Mouse (Mus musculus) Patski (cell line): ENCODE measurements around the gene Syt5. TPM values are rescaled to one million over a fixed set of nuclear protein-coding genes. Genes with fewer than 3 reads are reported as not detected.
A peak's percentile ranks its signal among the peaks of the same experiment; 100 is the strongest.
"Not testable (repeated sequence)": the region's sequence is repeated elsewhere in the genome, so short reads cannot be mapped to it uniquely, and the experiment has no call there.

Source experiments
- ATAC-seq: fragments of 100-300 bp; one replicate; pipeline ENCODE4 v1.8.0; 2021
- CTCF ChIA-PET: fragments of 350-600 bp; sonication (Branson Sonifier 250); formaldehyde crosslinking; loops from one replicate; lab custom pipeline; 2022; ENCODE audit warnings: inconsistent platforms; lab: Charles Lee
- POLR2A ChIA-PET: fragments of 350-600 bp; sonication (Branson Sonifier 250); formaldehyde crosslinking; loops from one replicate; lab custom pipeline; 2022; ENCODE audit warnings: antibody characterized with exemption, inconsistent platforms; lab: Charles Lee
- DNase-seq: peaks from one replicate; pipeline ENCODE4 v3.0.0-alpha.2; 2011; ENCODE audit warnings: low read depth, low spot score
- H3K27me3 ChIP-seq: fragments of 371-371 bp; one replicate; pipeline ENCODE4 v1.5.1; 2021
- CTCF ChIP-seq: fragments of 100-300 bp; IDR thresholded peaks from one replicate; pipeline ENCODE4 v1.5.1; 2021
- in situ Hi-C: fragments of 300-500 bp; cut with MboI; formaldehyde crosslinking; loops from 3 replicates; pipeline ENCODE4 v1.11.1; 2018; ENCODE audit warnings: low pct_unique_long_range_greater_than_20kb, mixed read lengths
- polyA plus RNA-seq: library from polyadenylated mRNA; unstranded; gene quantifications from one replicate; pipeline ENCODE4 v1.2.3, GENCODE M21; 2021

Gene Syt5
- polyA plus RNA-seq, 1 experiment from 2014 or later: 0.12 TPM

- peaks cover 28% of the 10 kb centered on the region for H3K27me3 ChIP-seq
- POLR2A ChIA-PET: no interaction called here
- TF ChIP-seq CTCF: no peak
- ATAC-seq (no peak), DNase-seq (no peak)
- CTCF ChIA-PET: no interaction called here
- in situ Hi-C loops: no loop called here
Observed at GRCm38 (mm10) chr7:4539019-4539418, 8.3 kb downstream of the Syt5 start.

- DNase-seq (no peak), ATAC-seq (no peak)
- ChIA-PET CTCF (no interaction called here), POLR2A (no interaction called here)
- peaks cover 17% of the 10 kb centered on the region for H3K27me3 ChIP-seq
- TF ChIP-seq CTCF: no peak
- in situ Hi-C loops: no loop called here
Observed at GRCm38 (mm10) chr7:4537181-4537580, 10.2 kb downstream of the Syt5 start.

- POLR2A ChIA-PET: no interaction called here
- ATAC-seq: no peak
- in situ Hi-C loops: no loop called here
Observed at GRCm38 (mm10) chr7:4536369-4536768, 11.0 kb downstream of the Syt5 start.

DNA sequence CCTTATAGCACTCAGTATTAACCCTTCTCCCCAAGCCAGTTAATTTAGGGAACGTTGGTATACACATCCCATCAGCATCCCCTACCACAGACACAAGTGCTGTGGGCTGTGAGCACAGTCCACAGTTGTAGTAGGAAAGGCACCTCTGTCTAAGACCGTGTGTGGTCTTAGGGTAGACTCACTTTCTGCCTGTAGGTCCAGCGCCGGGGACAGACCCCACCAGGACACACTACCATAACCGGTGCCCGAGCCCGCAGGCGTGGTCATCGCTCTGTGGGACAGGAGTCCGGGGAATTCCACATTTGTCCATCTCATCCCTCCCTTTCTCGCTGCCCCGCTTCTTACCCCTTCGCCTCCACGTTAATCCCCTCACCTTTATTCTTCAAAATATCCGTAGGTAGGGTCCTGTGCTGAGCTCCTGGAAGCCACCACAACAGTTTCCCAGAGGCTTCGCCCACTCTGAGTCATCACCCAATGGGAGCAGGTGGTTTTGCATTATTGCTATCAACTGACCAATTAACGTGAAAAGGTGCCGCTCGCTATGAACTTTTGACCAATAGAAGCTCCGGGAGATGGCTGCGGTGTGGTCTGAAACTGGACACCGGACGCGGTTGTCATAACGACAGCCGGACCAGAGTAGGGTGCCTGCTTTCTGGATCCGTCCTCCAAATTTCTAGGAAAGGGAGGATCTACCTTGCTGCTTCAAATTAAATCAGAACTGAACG is 15.2 kb downstream of the Syt5 start, which contains the start of gene Dnaaf3:
Gene Dnaaf3, minus strand, starts transcription at position 449 of the 725 bp plus-strand sequence.
- ChIA-PET CTCF (interaction anchor here (1.6 kb wide), 1 partner anchor 8 kb away, joined by 3 read pairs; the partner anchor contains the start of gene Tnni3), POLR2A (no interaction called here)
- peak; percentile 63 for DNase-seq
- H3K27me3 ChIP-seq: peaks cover 8% of the 10 kb centered on the region
- in situ Hi-C loops: no loop called here
- peak; percentile 93 for ATAC-seq
- TF ChIP-seq CTCF: no peak

More at GRCm38 (mm10) chr7:4536369-4536768, 11.0 kb downstream of the Syt5 start:
- H3K27me3 ChIP-seq: peaks cover 17% of the 10 kb centered on the region
- no peak for TF ChIP-seq CTCF
- CTCF ChIA-PET: no interaction called here
- no peak for DNase-seq

DNA sequence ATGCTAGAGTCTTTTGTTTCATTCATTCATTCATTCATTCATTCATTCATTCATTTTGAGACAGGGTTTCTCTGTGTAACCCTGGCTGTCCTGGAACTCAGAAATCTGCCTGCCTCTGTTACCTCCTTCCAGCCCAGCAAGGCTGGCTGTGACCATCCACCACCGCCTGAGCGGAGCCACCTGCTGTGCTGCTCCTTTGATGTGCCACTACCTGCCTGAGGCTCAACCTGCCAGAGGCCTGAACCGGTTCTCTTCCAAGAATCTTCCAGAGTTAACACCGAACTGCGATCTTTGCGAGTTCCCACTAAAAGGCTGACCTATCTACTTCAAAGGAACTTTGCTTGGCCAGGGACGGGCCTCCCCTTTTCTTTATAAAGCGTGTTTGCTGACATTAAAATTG is 17.2 kb downstream of the Syt5 start:
- CTCF ChIA-PET: interaction anchor here (0.7 kb wide), 1 partner anchor 14 kb away, joined by 3 read pairs; no protein-coding TSS in a partner anchor
- H3K27me3 ChIP-seq, POLR2A ChIA-PET, DNase-seq, ATAC-seq, in situ Hi-C loops: not testable (repeated sequence)

DNA sequence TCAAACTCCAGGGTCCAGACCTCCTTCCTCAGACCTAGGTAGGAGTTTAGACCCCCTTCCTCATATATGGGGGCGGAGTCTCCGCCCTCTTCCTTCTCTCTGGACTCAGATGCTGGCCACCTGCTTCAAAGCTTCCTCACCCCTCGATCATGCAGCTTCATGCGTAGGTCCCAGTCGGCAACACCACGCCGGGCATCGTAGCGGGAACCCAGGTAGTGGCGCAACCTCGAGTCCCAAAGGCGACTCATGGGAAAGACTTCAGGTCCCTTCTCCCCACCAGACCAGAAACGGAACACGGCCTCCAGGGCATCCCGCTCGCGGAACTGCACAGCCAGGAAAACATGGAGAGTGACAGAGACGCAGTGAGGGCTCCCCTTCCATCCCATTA is 20.0 kb downstream of the Syt5 start:
- TF ChIP-seq CTCF: no peak
- CTCF ChIA-PET: no interaction called here
- no peaks in the 10 kb centered on the region for H3K27me3 ChIP-seq

GRCm38 (mm10) chr7:4526341-4527301 is 20.7 kb downstream of the Syt5 start:
- H3K27me3 ChIP-seq: no peaks in the 10 kb centered on the region
- ATAC-seq (no peak), DNase-seq (no peak)
- in situ Hi-C loops: no loop called here
- POLR2A ChIA-PET: no interaction called here
- CTCF ChIA-PET: interaction anchor here (0.8 kb wide), 1 partner anchor 13 kb away, joined by 3 read pairs; no protein-coding TSS in a partner anchor
- TF ChIP-seq CTCF: no peak

More for the DNA sequence above, 20.0 kb downstream of the Syt5 start:
- POLR2A ChIA-PET: no interaction called here
- ATAC-seq (no peak), DNase-seq (no peak)
- in situ Hi-C loops: no loop called here

DNA sequence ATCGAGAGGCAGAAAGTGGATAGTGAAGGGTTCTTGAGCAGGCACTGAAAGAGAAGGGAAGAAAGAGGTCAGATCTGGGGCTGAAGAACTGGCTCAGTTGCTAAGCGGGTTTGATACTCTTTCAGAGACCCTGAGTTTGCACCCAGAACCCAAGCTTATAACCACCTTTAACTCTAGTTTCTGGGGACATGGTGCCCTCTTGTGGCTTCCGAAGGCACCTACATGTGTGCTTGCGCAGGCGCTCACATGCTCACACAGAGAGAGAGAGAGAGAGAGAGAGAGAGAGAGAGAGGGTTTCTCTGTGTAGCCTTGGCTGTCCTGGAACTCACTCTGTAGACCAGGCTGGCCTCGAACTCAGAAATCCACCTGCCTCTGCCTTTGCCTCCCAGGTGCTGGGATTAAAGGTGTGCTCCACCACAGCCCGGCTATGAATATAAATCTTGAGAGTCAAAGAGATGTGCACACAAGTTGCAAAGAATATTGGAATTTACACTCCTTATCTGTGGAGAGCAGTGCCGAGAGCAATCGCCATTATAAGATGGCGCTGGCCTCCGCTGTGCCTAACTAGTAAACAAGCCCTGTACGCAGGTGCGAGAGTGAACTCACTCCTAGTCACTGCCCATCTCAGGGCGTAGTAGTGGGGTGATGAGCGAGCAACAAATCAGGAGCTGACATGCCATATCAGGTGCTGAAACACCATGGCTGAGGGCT is 23.0 kb downstream of the Syt5 start, which contains the start of gene Tnni3:
Gene Tnni3, minus strand, starts transcription at position 18 of the 711 bp plus-strand sequence.
- ATAC-seq: peak; percentile 60
- POLR2A ChIA-PET: interaction anchor here (0.7 kb wide), 2 partner anchors 14 to 938 kb away, joined by 3 to 4 read pairs; no protein-coding TSS in a partner anchor
- H3K27me3 ChIP-seq, DNase-seq, in situ Hi-C loops: not testable (repeated sequence)
- peak; percentile 71 for TF ChIP-seq CTCF
- CTCF ChIA-PET: interaction anchor here (0.9 to 3.4 kb wide), 8 partner anchors 8 to 91 kb away, joined by 3 to 20 read pairs (median 3); partner anchors contain the start of genes Dnaaf3 and Tnnt1

DNA sequence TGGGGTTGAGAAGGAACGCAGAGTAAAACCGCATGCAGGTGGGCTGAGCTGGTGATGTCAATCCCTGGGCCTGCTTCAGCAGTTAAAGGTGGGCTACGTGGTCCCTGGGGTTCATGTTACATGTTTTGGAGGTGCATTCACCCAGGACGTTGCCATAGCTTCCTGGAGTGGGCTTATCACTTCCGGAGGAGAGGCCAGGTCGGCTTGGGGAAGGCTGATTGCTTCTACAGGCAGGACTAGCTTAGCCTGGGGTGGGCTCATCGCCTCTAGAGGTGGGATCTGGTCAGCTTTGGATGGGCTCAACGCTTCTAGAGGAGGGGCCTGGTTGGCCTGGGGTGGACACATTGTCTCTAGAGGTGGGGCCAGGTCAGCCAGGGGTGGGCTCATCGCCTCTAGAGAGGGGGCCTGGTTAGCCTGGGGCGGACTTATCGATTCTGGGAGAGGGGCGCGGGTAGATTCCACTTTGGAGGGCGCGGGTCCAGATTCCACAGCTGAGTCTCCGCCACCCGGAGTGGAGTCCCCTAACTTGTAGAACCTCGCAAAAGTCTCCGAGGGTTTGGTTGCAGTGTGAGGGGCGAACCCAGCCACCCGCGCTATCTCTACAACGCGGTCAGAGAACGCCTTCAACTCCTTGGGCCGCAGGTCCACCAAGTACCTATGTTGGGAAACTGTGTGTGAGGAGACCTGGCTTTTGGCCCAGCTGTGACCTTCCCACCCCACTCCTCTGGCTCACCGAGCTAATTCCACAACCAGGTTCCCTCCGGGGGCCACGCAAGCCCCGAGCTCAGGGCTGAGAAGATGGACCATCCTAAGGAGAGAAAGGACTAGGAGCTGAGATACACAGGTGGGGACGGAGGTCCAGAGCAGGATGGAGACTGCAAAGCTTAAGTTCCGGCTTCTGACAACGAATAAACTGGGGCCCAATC is 23.9 kb downstream of the Syt5 start:
- in situ Hi-C loops: no loop called here
- no peak for TF ChIP-seq CTCF
- ChIA-PET POLR2A (interaction anchor here (0.7 kb wide), 2 partner anchors 13 to 937 kb away, joined by 3 to 4 read pairs; no protein-coding TSS in a partner anchor), CTCF (interaction anchor here (0.9 to 3.4 kb wide), 7 partner anchors 8 to 92 kb away, joined by 3 to 20 read pairs (median 3); partner anchors contain the start of genes Dnaaf3 and Tnnt1)
- ATAC-seq: no peak
- DNase-seq: no peak
- H3K27me3 ChIP-seq: no peaks in the 10 kb centered on the region
